Mouse (Mus musculus): ENCODE results near the gene Mgat3.

Gene Mgat3

DNA sequence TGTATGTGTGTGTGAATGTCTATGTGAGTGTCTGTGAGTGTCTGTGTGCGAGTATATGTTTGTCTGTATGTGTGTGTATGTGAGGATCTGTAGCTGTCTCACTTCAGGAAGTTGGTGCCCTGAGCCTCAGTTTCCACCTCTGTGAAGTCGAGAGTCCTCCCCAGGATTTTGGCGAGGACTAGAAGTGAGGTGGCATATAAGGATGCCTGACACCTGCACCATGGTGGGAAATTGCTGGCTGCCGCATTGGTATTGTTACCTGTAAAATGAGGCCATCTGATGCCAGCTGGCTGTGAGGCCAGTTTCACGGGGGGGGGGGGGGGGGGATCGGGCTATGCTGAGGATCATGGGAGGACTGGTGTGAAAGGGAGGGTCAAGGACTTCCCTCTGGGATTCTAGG, 2.2 kb downstream of the Mgat3 start:
- no peak for DNase-seq (ENCODE audit: low spot score in 2 of 2)

DNA sequence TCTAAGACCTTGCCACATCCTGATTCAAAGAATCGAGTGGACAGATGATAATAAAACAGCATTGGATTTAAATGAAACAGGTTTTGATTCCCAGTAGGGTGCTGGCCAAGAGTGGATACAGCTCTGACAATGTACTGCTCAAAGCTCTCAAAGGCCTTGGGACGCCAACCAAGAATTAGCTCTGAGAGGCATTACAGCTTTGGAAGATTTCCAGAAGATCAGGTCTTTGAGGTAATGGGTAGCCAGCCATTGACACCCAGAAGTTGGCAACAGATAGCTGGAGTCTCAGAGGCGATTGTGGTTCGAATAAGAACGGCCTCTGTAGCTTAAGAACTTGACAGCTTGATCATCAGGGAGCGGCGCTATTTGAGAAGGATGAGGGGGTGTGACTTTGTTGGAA, 8.0 kb downstream of the Mgat3 start:
- DNase-seq (ENCODE audit: low spot score in 2 of 2): no peak

DNA sequence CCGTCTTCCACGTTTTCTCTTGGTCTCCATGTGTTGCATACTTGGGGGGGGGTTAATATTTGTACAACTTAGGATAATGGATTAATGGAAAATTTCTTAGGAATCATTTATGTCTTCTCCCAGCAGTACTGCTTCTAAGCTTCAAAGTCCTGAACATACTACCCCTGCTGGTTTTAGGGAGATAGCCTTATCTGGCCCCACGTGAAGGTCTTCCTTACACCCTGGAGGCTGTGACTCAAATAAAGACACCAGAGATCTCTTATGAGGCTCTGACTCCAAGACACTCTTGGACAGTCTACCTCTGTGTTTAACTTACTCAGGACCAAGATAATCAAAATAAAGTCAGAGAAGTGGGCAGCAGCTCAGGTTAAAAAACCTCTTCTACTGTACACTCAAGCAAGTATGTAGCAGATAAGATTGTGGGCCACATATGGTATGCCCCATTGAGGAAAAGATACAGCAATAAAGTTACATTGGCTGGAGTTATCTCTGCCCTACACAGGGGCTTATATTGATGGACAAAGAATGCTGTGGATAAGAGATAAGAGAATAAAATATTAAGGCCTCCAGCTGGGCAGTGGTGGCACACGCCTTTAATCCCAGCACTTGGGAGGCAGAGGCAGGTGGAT, 8.7 kb downstream of the Mgat3 start:
- no peak for DNase-seq (ENCODE audit: low spot score in 2 of 2)

DNA sequence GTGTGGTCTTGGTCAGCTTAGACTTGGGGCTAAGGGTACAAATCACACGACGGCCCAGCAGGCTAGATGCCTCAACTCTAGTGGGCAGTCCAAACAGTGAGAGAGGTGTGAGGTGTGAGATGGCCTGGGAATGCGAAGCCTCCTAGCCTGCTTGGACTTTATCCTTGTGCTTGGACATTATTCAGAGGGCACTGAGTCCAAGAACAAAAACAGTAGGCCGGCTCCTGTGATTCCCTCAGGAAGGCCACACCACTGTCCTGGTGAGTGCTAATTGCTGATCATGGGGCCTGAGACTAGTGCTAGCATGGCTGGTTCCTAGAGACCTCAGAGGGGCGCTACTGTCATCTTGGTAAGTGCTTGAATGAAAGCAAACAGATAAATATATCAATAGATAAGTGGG, 15.4 kb downstream of the Mgat3 start:
- DNase-seq (ENCODE audit: low spot score in 2 of 2): no peak

DNA sequence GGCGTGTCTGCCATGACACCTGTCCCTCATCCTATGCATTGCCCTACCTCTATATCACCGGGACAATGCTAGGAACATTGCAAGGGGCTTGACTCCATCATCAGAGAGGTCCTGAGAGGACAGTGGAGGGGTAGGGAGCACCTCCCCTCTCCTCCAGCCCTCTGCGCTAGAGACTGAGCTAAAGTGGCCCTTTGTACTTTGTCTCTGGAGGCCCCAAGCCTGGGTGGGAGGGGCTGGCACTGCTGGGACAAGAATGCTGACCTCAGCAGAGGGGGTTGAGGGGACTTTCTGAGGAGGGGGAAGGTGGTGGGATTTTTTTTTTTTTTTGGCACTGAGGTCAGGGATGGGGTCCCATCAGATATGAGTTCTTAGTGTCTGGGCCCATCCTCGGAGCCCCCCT, 16.6 kb downstream of the Mgat3 start:
- no peak for DNase-seq (ENCODE audit: low spot score in 2 of 2)

DNA sequence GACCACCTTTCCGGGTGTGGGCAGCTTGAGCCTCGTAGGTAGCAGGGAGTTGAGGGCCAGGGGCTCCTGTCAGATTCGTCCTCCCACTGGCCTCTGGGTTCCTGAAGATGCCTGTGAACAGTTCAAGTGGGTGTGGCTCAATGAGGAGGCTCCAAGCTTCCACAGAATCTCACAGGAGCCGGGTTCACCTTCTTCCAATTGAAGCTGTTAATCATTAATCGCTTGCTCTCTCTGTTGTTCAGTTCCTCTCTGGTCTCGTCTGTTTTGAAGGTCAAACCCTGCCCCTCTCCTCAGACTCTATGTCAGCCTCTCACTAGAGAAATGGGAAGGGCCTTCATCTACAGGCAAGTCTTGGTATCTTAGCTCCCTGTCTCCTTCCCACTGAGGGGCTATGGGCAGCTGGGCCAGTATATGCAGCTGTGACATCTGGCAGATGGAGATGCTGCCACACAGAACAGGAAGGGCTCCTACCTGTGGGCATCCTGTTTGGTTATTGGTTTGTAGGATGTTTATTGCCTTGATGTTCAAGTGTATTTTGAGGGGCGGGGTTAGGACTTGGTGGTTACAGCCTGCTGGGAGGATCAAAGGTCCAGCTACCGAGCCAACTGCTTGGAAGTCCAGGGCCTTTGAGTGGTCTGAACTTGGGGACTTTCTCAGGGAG, 18.2 kb downstream of the Mgat3 start:
- DNase-seq (ENCODE audit: low spot score in 2 of 2): no peak

DNA sequence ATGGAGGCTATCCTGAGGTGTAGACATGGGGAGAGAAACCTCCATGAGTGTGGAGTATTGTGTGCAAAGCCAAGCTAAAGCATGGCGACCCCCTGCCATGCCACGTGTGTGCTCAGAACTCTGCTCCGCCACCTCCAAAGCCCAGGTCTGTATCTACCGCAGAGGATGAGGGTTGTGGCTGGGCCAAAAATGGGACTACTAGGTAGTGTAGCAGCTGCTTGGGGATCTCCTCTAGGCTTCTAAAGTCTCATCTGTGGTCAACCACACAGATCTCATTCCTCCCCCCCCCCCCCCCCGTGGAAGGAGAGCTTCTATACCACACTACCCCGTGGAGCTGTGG, 18.7 kb downstream of the Mgat3 start:
- no peak for DNase-seq (ENCODE audit: low spot score in 2 of 2)

DNA sequence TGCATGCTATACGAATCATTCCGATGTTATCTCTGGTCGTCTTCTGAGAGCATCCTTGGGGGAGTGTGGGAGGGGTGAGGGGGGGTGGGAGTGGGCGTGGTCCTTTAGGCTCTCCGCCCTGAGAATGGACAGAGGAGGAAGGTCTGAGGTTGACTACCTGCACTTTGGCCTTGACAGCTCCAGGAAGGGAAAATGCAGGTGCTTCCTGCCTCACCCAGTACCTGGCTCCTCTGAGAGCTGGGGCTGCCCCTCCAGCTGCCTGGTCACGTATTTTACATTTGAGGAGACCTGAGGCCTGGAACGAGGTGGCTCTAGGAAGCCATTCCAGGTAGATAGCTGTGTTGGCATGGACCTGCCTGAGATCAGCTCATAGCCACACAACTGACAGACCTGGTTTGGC, 19.3 kb downstream of the Mgat3 start:
- DNase-seq (ENCODE audit: low spot score in 2 of 2): no peak

DNA sequence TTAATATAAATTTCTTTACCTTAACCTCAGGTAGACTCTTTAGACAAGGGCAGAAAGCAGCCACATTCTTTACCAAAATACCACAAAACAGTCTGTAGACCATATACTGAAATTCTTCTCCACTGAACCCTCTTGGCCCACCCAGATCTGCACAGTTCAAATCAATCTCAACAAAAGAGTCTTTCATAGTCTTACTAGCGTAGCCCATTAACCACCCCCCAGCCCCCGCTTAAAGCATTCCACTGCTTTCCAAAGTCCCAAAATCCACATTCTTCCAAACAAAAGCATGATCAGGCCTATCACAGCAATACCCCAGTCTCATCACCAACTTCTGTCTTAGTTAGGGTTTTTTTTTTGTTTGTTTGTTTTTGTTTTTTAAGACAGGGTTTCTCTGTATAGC, 26.0 kb downstream of the Mgat3 start:
- no peak for DNase-seq (ENCODE audit: low spot score in 2 of 2)

DNA sequence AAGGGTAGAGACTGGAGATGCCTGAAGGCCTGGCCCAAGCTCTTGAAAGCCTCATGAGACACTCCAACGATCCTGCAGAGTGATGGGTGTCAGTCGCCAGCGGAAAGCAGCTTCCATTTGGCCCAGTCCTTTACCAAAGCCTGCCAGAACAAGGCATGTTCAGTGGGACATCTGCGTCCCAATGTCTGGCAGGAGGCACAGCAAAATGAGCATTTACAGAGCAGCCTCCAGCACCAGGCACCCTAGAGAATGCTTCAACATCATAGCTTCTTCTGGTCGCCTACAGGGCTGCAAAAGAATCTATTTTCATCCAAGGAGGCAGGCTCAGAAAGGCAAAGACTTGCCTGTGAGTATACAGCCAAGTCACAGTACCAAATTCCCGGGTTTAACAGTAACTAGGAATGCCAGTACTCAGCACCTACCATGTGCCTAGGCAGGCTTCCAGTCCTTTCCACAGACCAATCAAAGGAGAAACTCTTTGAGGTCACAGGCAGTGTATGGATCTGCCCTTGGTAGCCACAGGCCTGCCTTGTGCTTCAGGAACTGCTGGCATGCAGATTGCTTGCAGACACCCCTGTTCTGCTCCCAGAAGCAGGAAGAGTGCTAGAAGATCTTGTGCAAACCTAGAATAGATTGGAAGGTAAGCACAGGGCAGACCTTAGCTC, 28.7 kb downstream of the Mgat3 start:
- DNase-seq (ENCODE audit: low spot score in 2 of 2): no peak

DNA sequence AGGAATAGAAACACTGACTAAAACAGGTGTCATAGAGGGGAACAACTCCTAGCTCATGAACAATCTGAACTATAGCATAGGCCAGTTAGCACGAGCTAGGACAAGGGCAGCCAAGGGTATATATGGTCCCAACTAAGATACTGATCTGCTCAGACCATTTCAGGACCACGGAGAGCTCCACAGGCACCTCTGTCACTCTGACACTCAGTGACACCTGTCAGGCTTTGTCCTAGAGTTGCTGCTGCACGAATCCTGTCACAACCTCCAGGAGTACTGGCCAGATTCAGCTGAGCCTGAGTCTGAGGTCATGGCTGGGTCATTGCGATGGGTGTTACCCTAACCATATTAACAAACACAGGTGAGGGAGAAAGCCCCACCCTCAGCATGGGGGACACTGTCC, 29.9 kb downstream of the Mgat3 start:
- peak in 1 of 2 experiments; percentile 19 for DNase-seq (ENCODE audit: low spot score in 2 of 2)

DNA sequence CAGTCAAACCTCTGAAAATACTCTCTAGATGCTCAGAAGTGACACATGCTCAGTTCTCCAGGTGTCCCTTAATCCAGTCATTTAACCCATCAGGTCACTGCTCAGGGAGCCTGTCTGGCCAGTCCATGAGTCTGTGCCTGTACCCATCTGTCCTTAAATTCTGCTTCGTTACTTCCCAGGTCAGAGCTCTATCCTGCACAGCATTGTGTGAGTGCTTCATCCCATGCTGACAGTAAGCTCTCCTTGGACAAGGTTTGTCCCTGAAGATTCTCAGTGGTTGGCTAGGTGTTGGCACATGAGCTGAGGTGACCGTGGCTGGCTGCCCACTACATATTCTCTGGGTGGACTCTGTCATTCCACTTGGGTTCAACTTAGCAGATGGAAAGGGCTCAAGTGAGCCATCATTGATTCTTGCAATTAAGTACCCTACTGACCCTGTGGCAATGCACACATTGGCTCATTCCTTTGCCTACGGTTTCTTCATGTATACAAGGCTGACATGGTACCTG, 32.6 kb downstream of the Mgat3 start:
- DNase-seq (ENCODE audit: low spot score in 2 of 2): no peak

DNA sequence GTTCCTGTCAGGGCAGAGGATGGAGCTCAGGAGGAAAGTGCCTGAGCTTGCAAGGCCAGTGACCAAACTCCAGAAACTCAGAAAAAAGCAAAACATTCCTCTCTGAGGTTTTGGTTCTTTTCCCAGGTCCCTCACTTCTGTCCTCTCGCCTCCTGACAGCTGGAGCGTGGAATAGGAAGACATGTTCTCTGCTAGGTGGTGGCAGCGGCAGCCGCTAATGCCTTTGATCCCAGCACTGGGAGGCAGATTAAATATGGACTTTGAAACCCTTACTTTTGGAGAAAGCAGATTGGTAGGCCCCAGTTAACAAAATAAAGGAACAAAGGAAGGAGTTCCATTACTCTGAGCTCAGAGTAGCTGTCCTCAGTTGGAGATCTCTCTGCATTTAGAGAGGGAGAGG, 34.9 kb downstream of the Mgat3 start:
- no peak for DNase-seq (ENCODE audit: low spot score in 2 of 2)

DNA sequence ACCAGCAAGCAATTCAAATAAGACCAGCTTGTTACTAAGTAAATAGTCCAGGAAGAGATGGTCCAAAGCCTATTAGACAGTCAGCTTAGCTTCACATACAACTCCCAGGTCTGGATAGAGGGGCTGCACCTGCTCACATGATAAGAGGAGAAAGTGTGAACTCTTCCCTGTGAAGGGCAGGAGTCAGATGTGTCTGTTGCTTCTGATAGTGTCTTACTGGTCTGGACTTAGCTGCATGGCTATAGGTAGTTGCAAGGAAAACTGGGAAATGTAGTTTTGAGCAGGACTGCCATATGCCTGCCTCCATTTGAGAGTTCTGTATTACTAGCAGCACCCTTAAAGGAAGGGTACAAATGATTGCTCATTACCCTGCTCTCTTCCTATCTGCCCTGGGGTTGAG, 40.2 kb downstream of the Mgat3 start:
- DNase-seq (ENCODE audit: low spot score in 2 of 2): no peak

DNA sequence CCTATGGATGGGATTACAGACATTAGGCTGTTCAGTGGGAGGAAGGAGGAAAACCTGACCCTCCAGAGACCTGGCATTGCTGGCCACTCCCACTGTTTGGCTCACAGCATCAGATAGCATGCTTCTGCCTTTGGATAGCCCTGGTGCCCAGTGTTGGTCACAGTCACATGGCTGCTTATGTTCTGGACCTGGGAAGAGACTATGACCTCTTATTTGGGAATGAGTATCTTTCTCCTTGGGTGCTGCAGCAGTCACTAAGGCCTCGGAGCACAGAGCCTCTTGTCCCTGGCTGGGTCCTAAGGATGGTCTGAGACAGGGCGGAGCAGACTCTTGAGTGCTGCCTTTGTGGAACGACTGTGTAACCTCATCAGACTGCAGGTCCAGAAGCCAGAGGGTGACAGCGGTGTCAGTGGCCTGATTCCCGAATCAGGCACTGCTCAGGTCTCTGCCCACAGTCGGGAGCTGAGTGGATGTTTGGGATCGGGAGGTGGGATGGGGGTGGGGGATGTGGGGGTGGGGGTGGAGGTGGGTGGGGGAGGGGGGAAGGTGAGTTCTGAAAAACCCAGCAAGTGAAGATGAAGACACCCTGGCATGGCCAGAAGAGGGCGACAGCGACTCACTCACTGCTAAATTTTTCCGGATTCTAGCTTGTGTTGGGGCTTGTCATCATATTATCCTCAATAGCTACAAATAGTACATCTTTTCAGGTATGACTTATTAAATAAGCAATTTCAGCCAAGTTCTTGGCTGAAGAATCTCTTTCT, 42.4 kb downstream of the Mgat3 start:
- DNase-seq (ENCODE audit: low spot score in 2 of 2): peak in 1 of 2 experiments; percentile 22

DNA sequence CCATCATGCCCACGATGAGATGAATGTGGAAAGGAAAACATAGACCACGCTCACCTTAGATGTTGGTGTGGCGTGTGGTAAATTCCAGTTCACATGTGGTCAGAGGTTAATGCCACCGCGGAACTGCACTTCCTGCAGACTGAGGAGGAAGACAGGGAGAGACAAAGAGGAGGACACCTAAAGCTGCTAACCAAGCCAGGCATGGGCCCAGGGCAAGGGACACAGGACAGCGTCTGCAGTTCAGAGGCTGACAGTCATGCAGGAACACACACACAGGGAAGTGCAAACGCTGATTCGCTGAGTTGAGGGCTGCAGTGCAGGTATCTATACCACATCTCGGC, 42.9 kb downstream of the Mgat3 start:
- DNase-seq (ENCODE audit: low spot score in 2 of 2): no peak

DNA sequence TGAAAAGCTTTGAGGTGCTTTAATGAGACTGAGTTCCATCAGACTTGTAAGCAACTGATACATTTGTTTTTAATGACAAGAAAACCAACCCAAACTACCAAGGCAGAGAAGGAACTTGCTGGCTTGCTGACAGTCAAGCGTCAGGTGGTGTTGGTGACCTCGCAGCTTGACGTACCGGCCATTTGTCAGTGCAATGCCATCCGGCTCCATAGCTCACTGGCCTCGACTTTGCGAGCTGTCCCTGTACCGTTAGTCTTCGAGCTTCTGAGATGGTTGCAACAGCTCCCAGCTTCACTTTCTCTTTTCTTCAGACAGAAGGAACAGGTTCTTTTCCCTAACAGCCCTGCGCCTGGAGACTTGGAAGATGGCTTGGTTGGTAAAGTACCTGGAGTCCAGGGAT, 44.0 kb downstream of the Mgat3 start:
- DNase-seq (ENCODE audit: low spot score in 2 of 2): no peak

DNA sequence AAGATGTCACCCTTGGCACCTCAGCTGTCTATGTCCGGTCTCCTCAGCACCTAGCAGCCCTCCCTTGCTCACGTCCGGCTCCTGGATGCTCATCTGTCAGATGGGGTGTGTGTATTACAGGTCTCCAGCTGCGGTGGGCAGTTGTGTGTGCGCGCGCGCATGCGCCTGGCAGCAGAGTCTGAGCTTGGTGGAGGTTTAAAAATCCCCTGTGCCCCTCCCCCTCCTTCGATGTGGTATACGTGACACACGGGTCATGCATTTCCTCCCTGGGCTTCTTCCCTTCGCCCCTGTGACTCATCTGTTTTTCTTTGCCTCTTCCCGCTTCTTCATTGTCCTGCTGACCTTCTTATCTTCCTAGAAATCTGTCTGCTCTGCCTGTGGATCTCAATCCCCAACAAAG, 45.7 kb downstream of the Mgat3 start:
- DNase-seq (ENCODE audit: low spot score in 2 of 2): no peak

DNA sequence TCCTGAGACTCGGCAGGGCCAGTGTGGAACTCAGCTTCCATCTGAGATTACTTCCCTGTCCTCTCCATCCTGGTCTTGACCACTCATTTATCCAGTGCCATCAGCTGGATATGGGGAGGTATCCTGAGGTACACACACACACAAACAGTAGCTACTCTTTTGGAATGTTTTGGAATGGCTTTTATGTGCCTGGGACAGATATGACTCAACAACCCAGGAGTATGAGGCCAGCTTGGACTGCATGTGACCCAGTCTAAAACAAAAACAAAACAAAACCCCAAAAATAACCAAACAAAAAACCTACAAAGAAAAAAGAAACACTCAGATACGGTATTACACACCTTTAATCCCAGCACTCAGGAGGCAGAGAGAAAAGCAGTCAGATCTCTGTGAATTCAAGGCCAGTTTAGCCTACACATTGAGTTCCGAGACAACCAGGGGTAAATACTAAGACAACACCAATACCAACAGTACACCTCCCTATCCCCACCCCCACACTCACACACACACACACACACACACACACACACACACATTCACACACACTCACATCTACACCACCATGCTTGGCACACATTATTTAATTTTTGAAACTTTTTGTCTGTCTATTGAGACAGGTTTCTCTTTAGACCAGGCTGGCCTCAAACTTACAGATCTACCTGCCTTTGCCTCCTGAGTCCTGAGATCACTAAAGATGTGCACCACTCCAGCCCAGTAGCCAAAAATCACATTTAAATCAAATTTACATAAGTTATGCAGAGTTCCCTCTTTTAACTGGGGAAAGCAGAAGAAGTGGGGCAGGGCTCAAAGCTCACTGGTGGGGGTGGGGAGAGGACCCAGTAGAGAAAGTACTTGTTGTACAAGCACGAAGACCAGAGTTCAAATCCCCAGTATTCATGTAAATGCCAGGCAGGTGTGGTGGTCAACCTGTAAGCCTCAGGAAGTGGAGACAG, 46.5 kb downstream of the Mgat3 start:
- no peak for DNase-seq (ENCODE audit: low spot score in 2 of 2)

DNA sequence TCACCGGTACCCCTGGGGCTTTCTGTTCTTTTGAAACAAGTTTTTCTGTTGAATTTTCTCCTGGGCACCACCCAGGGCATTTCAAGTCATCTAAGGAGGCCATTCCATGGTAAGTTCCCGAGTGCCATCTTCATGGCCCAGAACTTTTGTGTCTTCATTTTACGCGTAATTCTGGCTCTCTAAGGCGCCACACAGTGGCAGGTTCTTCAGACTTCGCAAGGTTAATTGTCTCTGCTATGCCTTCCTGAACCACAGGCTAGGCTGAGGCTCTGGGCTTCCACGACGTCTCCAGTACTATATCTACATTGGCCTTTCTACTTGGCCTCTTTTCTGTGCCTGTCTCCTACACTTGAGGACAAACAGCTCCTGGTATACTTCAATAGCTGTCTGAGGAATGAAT, 47.5 kb downstream of the Mgat3 start:
- DNase-seq (ENCODE audit: low spot score in 2 of 2): no peak

DNA sequence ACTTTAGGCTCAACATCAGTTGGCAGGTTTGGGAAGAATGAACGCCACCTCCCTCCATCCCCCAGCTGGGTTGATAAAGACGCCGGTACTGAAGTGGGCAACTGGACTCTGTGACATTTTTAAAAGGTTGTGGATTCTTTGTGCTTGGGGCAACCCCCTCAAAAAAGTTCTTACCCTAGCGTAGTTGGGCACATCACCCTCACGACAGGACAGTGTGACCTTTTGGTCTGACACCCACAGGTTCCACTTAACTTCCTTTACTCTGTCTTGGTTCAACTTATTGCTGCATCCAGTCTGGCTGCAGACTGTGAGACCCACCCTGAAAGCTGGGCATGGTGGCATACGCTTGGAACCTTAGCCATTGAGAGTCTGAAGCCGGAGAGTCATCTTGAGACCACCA, 50.2 kb downstream of the Mgat3 start:
- no peak for DNase-seq (ENCODE audit: low spot score in 2 of 2)

DNA sequence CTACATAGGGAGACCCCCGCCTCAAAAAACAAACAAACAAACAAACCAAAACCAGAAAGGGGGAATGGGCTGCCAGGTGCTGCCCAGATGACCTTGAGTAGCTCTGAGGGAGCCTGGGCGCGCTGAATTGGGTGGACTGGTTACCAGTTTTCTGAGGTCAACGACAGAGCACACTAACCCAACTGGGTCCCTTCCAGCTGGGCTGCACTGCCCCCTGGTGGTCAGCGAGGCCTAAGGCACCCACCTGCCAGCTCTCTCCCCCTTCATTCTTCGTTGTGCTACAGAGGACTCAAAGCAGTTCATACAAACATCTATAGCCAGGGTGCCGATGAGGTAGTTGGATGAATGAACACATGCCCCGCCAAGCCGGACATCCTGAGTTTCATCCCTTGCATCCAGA, 51.7 kb downstream of the Mgat3 start:
- DNase-seq (ENCODE audit: low spot score in 2 of 2): peak; percentile 66 to 80

Data from spleen, postnatal 14 days (tissue).